Mouse (Mus musculus): ENCODE measurements around the gene Olfr873.
"Not testable (repeated sequence)": the region's sequence is repeated elsewhere in the genome, so short reads cannot be mapped to it uniquely, and the experiment has no call there.

The Olfr873 gene

GRCm38 (mm10) chr9:20298232-20298631 is at the start of gene Olfr873:
Gene Olfr873 (plus strand): TSS chr9:20298532.
- in situ Hi-C loops (cut with MboI; ENCODE audit: unreplicated experiment in 2 of 2): no loop called here

GRCm38 (mm10) chr9:20282051-20282450 is 16.3 kb upstream of the Olfr873 start, which contains the start of gene Olfr39:
Gene Olfr39 (plus strand): TSS chr9:20282351.
- in situ Hi-C loops (cut with MboI; ENCODE audit: unreplicated experiment in 2 of 2): no loop called here

GRCm38 (mm10) chr9:20295562-20295961 is 2.8 kb upstream of the Olfr873 start:
- in situ Hi-C loops (cut with MboI; ENCODE audit: unreplicated experiment in 2 of 2): not testable (repeated sequence)

GRCm38 (mm10) chr9:20335994-20336393 is 37.7 kb downstream of the Olfr873 start, which contains the start of gene Olfr18:
Gene Olfr18 (minus strand): TSS chr9:20336094.
- in situ Hi-C loops (cut with MboI; ENCODE audit: unreplicated experiment in 2 of 2): no loop called here

- in situ Hi-C loops (cut with MboI; ENCODE audit: unreplicated experiment in 2 of 2): no loop called here
Measured at GRCm38 (mm10) chr9:20348501-20348900, 50.2 kb downstream of the Olfr873 start.

Data from v-Abl transformed pro-B cells (cell line).